Mouse (Mus musculus) kidney, embryonic 14.5 days (tissue): ENCODE results near the gene Ctxn1. TPM values are rescaled to one million over a fixed set of nuclear protein-coding genes. Genes with fewer than 3 reads are reported as not detected.

ENCODE experiments used
- ATAC-seq: fragments of 200-750 bp; cut with Nextera tagmentation; 2 replicates; pipeline ENCODE4 v1.8.0; 2017; ENCODE audit warnings: moderate number of reproducible peaks, mild to moderate bottlenecking, moderate TSS enrichment, moderate library complexity; ENCODE audit not compliant: low FRiP score, low TSS enrichment
- H3K27ac ChIP-seq: fragments of 300-500 bp; sonication (generic); 2 replicates; pipeline ENCODE4 v1.5.1; 2014; ENCODE audit warnings: low read depth, mild to moderate bottlenecking, low read length, moderate library complexity, mixed read lengths
- H3K27me3 ChIP-seq: fragments of 300-500 bp; sonication (generic); 2 replicates; pipeline ENCODE4 v1.6.1; 2014; ENCODE audit warnings: mild to moderate bottlenecking, low read length; ENCODE audit not compliant: control insufficient read depth, insufficient read depth
- H3K36me3 ChIP-seq: fragments of 300-500 bp; sonication (generic); 2 replicates; pipeline ENCODE4 v1.6.1; 2014; ENCODE audit warnings: low read length, mixed read lengths; ENCODE audit not compliant: control insufficient read depth, insufficient read depth
- H3K4me1 ChIP-seq: fragments of 300-500 bp; sonication (generic); 2 replicates; pipeline ENCODE4 v1.6.1; 2014; ENCODE audit warnings: low read length, mixed read lengths; ENCODE audit not compliant: control insufficient read depth, insufficient read depth
- H3K4me2 ChIP-seq: fragments of 300-500 bp; sonication (generic); replicated peaks from 2 replicates; pipeline ENCODE4 v1.6.1; 2014; ENCODE audit warnings: low read depth, mild to moderate bottlenecking, low read length
- H3K4me3 ChIP-seq: fragments of 300-500 bp; sonication (generic); 2 replicates; pipeline ENCODE4 v1.5.1; 2014; ENCODE audit warnings: mild to moderate bottlenecking, low read length
- H3K9ac ChIP-seq: fragments of 300-500 bp; sonication (generic); 2 replicates; pipeline ENCODE4 v1.6.1; 2014; ENCODE audit warnings: low read depth, mild to moderate bottlenecking, low read length, moderate library complexity
- H3K9me3 ChIP-seq: fragments of 300-500 bp; sonication (generic); 2 replicates; pipeline ENCODE4 v1.6.1; 2016; ENCODE audit warnings: low read length; ENCODE audit not compliant: control insufficient read depth
- WGBS: fragments of 180-500 bp; shearing (Covaris S2); extraction: QIAGEN DNeasy Blood & Tissue Kit; methylation state at CpG from one replicate; pipeline ENCODE4 v1.1.7; 2014; 5-methylcytosine and 5-hydroxymethylcytosine counted together
- polyA plus RNA-seq: library from polyadenylated mRNA; unstranded; fragments of >200 nt; fragmentation: Nextera tagmentation; extraction: Ambion mirVana; gene quantifications from 2 replicates; pipeline ENCODE4 v1.2.1, GENCODE M21; 2014

Ctxn1 gene
- 86.1 and 93.1 TPM in 2 replicates for polyA plus RNA-seq

DNA sequence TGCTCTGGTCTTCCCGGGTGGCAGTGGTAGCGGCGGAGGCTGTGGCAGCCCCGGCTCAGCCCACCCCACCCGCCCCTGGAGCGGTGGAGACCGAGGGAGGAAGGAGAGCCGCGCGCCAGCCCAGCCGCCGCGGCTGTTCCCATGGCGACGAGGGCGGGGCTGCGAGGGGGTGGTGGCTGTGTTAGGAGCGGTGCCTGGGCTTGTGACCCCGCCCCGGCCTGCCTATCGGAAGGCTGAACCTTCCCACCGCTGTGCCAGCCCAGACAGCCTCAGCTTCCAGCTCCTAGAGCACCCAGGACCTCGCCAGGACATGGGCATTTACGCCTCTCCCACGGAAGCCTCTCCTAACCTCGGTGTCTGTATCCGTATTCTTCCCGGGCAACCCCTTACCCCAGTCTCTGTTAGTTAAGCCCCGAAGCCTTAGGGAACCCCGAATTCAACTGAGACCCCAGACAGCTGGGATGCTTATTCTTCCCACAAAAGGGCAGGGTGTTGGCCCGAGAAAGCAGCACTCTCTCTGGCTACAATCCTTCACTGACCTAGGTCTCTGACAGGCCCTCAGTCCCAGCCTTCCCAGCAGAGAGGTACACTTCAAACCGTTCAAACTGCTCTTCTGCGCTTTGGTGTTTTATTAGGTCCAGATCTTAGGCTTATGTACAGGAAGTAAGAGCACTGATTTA, at the start of gene Ctxn1:
Ctxn1 (minus strand) TSS at position 150 of the 680 bp plus-strand sequence.
- peak within 1 kb of the TSS; percentile 42 for H3K27ac ChIP-seq
- WGBS: 6% methylated on average over 32 of the region's 33 CpGs
- H3K4me2 ChIP-seq: peak within 1 kb of the TSS; percentile 70
- ATAC-seq: peak; percentile 94
- H3K9me3 ChIP-seq: no peaks in the 10 kb centered on the region
- H3K36me3 ChIP-seq: peaks cover 74% of the 10 kb centered on the region
- peak within 1 kb of the TSS; percentile 57 for H3K4me3 ChIP-seq
- H3K27me3 ChIP-seq: no peaks in the 10 kb centered on the region
- peak within 1 kb of the TSS; percentile 87 for H3K9ac ChIP-seq
- H3K4me1 ChIP-seq: peaks cover 19% of the 10 kb centered on the region

DNA sequence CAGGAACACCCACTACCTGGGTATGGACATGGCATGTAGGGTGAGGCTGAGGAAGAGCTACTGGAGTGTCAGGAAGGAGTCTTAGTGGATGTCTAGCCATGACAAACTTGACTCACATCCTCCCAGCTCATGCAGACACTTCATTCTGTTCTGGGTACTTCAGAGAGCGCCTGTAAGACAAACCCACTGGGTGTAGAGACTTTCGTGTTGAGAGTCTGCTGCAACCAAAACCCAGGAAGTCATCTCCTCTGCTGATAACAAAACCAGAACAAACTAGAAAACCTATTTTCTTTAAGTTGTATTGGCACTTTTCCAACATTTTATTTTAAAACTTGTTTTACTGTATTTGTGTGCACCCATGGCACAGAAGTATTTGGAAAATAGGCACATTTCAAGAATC, 46.8 kb upstream of the Ctxn1 start:
- ATAC-seq: no peak
- Histone ChIP-seq H3K9me3 (no peaks in the 10 kb centered on the region), H3K27me3 (no peaks in the 10 kb centered on the region), H3K4me2 (no peak overlapping the region), H3K9ac (no peak overlapping the region), H3K4me3 (no peak overlapping the region), H3K4me1 (no peaks in the 10 kb centered on the region), H3K36me3 (peaks cover 86% of the 10 kb centered on the region), H3K27ac (no peak overlapping the region)
- 86% methylated on average over 2 of the region's 2 CpGs for WGBS

DNA sequence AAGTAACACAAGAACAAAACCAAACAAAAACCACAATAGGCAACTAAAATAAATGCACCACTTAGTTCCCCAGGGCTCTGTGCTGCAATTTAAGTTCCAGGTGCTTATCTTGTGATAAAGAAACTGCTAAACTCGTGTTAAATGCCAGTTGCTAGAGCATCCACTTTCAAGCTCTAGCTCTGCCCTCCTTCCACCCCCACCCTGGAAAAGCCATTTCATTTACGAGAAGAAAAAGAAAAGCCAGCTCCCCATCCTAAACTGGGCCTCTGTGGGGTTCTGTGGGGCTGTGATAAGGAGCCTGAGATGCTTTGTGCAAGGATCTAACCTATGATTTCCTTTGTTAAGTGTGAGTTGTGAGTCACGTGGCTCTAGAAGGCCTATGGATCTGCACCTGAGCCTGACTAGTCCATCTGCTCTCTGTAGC, 45.1 kb upstream of the Ctxn1 start:
- H3K27me3 ChIP-seq: no peaks in the 10 kb centered on the region
- no peaks in the 10 kb centered on the region for H3K9me3 ChIP-seq
- H3K36me3 ChIP-seq: peaks cover 86% of the 10 kb centered on the region
- WGBS: 88% methylated on average over 3 of the region's 3 CpGs
- no peak overlapping the region for H3K4me2 ChIP-seq
- no peak overlapping the region for H3K4me3 ChIP-seq
- no peaks in the 10 kb centered on the region for H3K4me1 ChIP-seq
- no peak overlapping the region for H3K27ac ChIP-seq
- ATAC-seq: no peak
- H3K9ac ChIP-seq: no peak overlapping the region

- Histone ChIP-seq H3K27ac (no peak overlapping the region), H3K4me3 (no peak overlapping the region), H3K4me2 (no peak overlapping the region), H3K36me3 (peaks cover 95% of the 10 kb centered on the region), H3K27me3 (no peaks in the 10 kb centered on the region), H3K9me3 (no peaks in the 10 kb centered on the region), H3K9ac (no peak overlapping the region), H3K4me1 (no peaks in the 10 kb centered on the region)
- 96% methylated on average over 4 of the region's 4 CpGs for WGBS
- no peak for ATAC-seq
These were observed 38.7 kb upstream of the Ctxn1 start for GRCm38 (mm10) chr8:4297822-4298221.

DNA sequence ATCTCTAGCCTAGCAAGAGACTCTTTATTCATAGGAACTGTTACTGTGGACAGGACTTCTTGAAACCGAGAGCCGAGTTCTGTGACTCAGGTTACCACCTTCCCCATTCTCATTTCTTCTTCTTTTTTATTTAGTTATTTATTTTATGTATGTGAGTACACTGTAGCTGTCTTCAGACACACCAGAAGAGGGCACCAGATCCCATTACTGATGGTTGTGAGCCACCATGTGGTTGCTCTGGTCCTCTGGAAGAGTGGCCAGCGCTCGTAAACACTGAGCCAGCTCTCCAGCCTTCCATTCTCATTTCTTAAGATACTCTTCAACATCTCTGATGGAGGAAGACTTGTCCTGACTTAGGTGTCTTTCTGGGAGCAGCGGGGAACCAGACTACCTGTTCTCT, 33.7 kb upstream of the Ctxn1 start:
- no peak overlapping the region for H3K9ac ChIP-seq
- WGBS: 91% methylated on average over 5 of the region's 5 CpGs
- ATAC-seq: no peak

GRCm38 (mm10) chr8:4276111-4276465, 17.0 kb upstream of the Ctxn1 start:
- 30% methylated on average over 9 of the region's 9 CpGs for WGBS
- Histone ChIP-seq H3K4me3 (peak overlapping the region; percentile 85), H3K27ac (no peak overlapping the region), H3K9ac (peak overlapping the region; percentile 87), H3K27me3 (no peaks in the 10 kb centered on the region), H3K4me2 (peak overlapping the region; percentile 60), H3K9me3 (no peaks in the 10 kb centered on the region), H3K4me1 (no peaks in the 10 kb centered on the region), H3K36me3 (peaks cover 22% of the 10 kb centered on the region)
- ATAC-seq: no peak

More for the DNA sequence above, 33.7 kb upstream of the Ctxn1 start:
- Histone ChIP-seq H3K4me3 (no peak overlapping the region), H3K4me2 (no peak overlapping the region), H3K9me3 (no peaks in the 10 kb centered on the region), H3K27ac (no peak overlapping the region), H3K4me1 (no peaks in the 10 kb centered on the region), H3K36me3 (peaks cover 95% of the 10 kb centered on the region), H3K27me3 (no peaks in the 10 kb centered on the region)

GRCm38 (mm10) chr8:4275275-4276110, 16.4 kb upstream of the Ctxn1 start, which contains the start of gene Timm44:
Gene Timm44, minus strand, starts transcription at chr8:4275913.
- peak; percentile 97 for ATAC-seq
- peak within 1 kb of the TSS; percentile 85 for H3K4me3 ChIP-seq
- no peaks in the 10 kb centered on the region for H3K27me3 ChIP-seq
- no peak within 1 kb of the TSS for H3K27ac ChIP-seq
- no peaks in the 10 kb centered on the region for H3K9me3 ChIP-seq
- peak within 1 kb of the TSS; percentile 64 for H3K4me2 ChIP-seq
- WGBS: 0% methylated on average over 39 of the region's 39 CpGs
- H3K9ac ChIP-seq: peak within 1 kb of the TSS; percentile 87
- no peaks in the 10 kb centered on the region for H3K4me1 ChIP-seq
- H3K36me3 ChIP-seq: peaks cover 25% of the 10 kb centered on the region

DNA sequence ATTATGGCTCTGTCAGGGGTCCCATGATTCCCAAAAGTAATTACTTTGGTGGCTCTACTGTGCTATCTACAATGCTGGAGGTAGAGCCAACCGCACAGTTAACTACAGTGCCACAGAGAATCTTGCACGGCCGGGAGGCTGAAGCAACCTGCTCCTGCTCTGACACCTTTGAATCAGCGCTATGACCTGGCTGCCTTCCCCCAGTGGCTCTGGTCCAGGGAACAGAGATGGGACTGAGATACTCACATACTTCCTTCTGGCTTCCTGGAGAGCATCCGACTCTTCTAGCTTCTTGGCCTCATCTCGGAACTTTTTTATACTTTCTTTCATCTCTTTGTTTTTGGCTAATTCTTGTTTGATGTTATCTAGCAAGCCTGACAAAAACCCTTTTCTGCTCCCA, 10.5 kb upstream of the Ctxn1 start:
- no peak overlapping the region for H3K4me2 ChIP-seq
- H3K27me3 ChIP-seq: no peaks in the 10 kb centered on the region
- ATAC-seq: no peak
- H3K36me3 ChIP-seq: peaks cover 83% of the 10 kb centered on the region
- no peaks in the 10 kb centered on the region for H3K4me1 ChIP-seq
- no peak overlapping the region for H3K9ac ChIP-seq
- H3K9me3 ChIP-seq: no peaks in the 10 kb centered on the region
- H3K4me3 ChIP-seq: no peak overlapping the region
- H3K27ac ChIP-seq: no peak overlapping the region
- WGBS: 89% methylated on average over 6 of the region's 6 CpGs

DNA sequence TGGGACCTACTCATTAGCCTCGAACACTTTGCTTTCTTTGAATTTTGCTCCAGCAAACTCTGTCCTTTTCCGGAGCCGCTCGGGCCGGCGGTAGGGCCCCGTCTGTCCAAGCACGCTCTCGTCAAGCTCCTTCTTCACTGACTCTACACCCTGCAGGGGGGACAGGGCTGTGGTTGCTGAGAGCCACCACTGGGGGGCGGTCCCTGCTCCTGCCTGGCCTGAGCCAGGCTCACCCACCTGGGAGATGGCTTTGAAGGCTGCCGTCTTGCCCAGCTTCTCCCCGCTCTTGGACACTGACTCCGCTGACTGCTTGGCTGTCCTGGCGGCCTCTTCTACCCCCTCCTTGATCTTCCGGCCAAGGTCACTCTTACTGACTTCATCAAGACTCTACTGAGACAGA, 8.6 kb upstream of the Ctxn1 start:
- Histone ChIP-seq H3K27me3 (no peaks in the 10 kb centered on the region), H3K4me1 (no peaks in the 10 kb centered on the region), H3K4me3 (no peak overlapping the region), H3K36me3 (peaks cover 89% of the 10 kb centered on the region), H3K4me2 (no peak overlapping the region), H3K9me3 (no peaks in the 10 kb centered on the region), H3K27ac (no peak overlapping the region), H3K9ac (no peak overlapping the region)
- WGBS: 82% methylated on average over 15 of the region's 15 CpGs
- ATAC-seq: peak; percentile 66
